Mouse (Mus musculus): ENCODE data around the gene Pop4. TPM values are rescaled to one million over a fixed set of nuclear protein-coding genes. Genes with fewer than 3 reads are reported as not detected.

Gene Pop4
- total and polyA plus RNA-seq, 2 experiments from 2014 or later, result 60.2 to 72.0 TPM

DNA sequence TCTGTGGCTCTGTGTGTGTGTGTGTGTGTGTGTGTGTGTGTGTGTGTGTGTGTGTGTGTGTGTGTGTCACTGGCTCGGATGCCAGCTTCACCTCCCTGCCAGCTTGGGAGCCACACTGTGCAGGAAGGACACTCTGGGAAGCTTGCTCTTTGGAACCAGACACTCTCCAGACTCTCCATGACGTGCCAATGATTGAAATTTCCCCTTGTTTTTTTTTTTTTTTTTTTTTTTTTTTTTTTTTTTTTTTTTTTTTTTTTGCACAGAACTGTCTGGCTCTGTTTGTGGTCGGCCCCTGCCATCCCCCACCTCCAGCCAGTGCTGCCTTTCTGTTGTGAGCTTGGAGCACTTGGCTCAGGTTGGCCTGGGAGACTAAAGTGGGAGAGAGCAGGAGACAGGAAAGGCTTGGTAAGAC is 58.6 kb downstream of the Pop4 start:
- WGBS, result 42% methylated on average over 3 of the region's 3 CpGs
- no peak for DNase-seq (ENCODE audit: low spot score)
- Histone ChIP-seq H3K27ac (ENCODE audit: low read depth, low read length) (no peak overlapping the region), H3K9me3 (ENCODE audit: low read length) (no peaks in the 10 kb centered on the region), H3K36me3 (ENCODE audit: insufficient read depth, low read length) (no peaks in the 10 kb centered on the region), H3K9ac (replicated peaks; ENCODE audit: low read length, poor library complexity, severe bottlenecking) (no peak overlapping the region), H3K4me3 (ENCODE audit: low read depth, low read length) (no peak overlapping the region), H3K4me1 (ENCODE audit: insufficient read depth, low read length) (no peaks in the 10 kb centered on the region), H3K27me3 (ENCODE audit: insufficient read depth, low read length) (no peaks in the 10 kb centered on the region), H3K4me2 (ENCODE audit: low read depth, low read length, poor library complexity, severe bottlenecking) (no peak overlapping the region)
- ATAC-seq (ENCODE audit: low FRiP score), result no peak
- no peak for TF ChIP-seq CTCF (IDR thresholded peaks at IDR 0.05)

Other genes with a start within 250 kb of the Pop4 start
- gene Uri1, start 247.9 kb downstream of the Pop4 start, total RNA-seq (2014; rRNA removed), result 31.7 and 38.2 TPM in 2 replicates
- 36.1 and 38.4 TPM in 2 replicates for gene Uri1, start 247.9 kb downstream of the Pop4 start, polyA plus RNA-seq (2015; fragmentation: Nextera tagmentation; extraction: Ambion mirVana)
- 9.5 and 11.4 TPM in 2 replicates for gene Ccne1, start 163.9 kb downstream of the Pop4 start, total RNA-seq (2014; rRNA removed)
- 13.2 and 13.4 TPM in 2 replicates for gene Ccne1, start 163.9 kb downstream of the Pop4 start, polyA plus RNA-seq (2015; fragmentation: Nextera tagmentation; extraction: Ambion mirVana)
- 44.0 and 44.2 TPM in 2 replicates for gene 1600014C10Rik, start 88.2 kb downstream of the Pop4 start, total RNA-seq (2014; rRNA removed)
- gene 1600014C10Rik, start 88.2 kb downstream of the Pop4 start, polyA plus RNA-seq (2015; fragmentation: Nextera tagmentation; extraction: Ambion mirVana), result 30.3 and 35.2 TPM in 2 replicates
- 0.38 and 0.77 TPM in 2 replicates for gene Plekhf1, start 43.4 kb downstream of the Pop4 start, total RNA-seq (2014; rRNA removed)
- 0.46 and 0.58 TPM in 2 replicates for gene Plekhf1, start 43.4 kb downstream of the Pop4 start, polyA plus RNA-seq (2015; fragmentation: Nextera tagmentation; extraction: Ambion mirVana)